Mouse (Mus musculus) brain, adult 2 months (tissue): ENCODE results near the gene Tmem104.

Experiments used
- DNase-seq: peaks from one replicate; pipeline ENCODE4 v3.0.0; 2011; ENCODE audit warnings: low read depth, low spot score

The Tmem104 gene

GRCm38 (mm10) chr11:115187224-115187639, at the start of gene Tmem104:
Gene Tmem104, plus strand, starts transcription at chr11:115187487.
- DNase-seq = peak; percentile 99

DNA sequence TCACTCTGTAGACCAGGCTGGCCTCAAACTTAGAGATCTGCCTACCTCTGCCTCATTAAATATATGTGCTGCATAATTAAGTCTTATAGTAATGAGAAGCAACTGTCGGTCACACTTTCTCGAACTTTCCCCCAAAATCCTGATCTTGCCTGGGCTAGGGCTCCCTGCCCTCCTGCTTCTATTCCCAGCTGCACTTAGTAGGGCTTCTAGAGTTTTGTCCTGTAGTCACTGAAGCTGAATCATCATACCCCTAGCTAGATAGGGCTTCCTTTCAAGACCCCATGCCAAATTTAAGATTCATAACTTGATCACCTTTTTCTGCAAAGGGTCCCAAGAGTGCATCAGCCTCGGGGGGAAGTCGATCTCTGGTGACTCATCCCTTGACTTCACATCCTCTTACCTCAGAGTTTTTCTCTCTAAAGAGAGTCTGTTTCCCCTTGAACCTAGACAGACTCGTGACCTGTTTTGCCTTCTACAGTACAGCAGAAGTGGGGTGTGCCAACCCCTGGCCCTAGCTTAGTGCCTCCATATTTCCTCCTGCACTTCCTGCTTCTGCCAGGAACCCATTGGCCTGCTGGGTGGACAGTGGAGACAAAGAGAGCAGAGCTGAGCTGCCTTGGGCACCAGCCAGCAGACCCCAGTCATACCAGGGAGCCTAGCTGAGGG, 48.6 kb upstream of the Tmem104 start:
- DNase-seq = no peak

DNA sequence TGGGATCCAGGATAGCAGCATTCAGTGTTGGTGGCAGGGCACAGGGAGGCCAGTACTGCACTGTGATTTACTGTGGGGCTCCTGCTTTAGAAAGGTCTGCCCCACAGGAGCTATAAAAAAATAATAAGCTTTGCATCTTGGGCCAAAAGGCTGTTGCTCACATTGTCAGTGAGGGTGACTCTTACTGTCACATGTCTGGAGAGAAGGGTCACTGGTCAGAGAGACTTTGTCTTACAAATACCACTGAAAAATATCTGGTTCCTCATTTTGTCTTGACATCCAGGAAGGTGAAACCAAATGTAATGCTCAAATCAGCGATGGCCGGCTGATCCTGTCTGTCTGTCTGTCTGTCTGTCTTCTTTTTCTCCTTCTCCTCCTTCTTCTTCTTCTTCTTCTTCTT, 45.3 kb upstream of the Tmem104 start:
- DNase-seq = no peak

- no peak for DNase-seq
These were observed 39.5 kb upstream of the Tmem104 start for GRCm38 (mm10) chr11:115147813-115148212.

DNA sequence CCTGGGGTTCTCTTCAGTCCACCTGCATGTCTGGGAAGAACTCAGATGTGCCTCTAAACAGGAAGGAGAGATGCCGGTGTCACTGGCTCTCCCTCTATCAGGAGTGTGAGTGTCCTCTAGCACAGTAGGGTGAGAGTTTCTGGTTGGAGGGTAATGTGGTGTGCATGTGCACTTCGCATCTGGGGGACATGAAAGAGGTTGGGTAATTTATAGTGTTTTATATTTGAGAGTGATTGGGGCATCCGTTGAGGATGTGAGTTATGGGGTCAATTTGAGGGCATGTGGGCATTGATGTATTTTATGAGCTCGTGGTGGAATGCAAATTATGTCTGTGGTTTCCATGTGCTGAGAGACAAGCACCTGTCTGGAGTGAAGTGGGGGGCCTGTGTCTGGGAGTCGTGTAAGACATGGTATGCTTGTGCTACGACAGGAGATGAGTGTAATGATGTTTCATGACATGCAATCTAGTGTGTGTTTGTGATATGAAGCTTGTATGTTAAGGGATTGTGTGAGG, 36.5 kb upstream of the Tmem104 start:
- no peak for DNase-seq

DNA sequence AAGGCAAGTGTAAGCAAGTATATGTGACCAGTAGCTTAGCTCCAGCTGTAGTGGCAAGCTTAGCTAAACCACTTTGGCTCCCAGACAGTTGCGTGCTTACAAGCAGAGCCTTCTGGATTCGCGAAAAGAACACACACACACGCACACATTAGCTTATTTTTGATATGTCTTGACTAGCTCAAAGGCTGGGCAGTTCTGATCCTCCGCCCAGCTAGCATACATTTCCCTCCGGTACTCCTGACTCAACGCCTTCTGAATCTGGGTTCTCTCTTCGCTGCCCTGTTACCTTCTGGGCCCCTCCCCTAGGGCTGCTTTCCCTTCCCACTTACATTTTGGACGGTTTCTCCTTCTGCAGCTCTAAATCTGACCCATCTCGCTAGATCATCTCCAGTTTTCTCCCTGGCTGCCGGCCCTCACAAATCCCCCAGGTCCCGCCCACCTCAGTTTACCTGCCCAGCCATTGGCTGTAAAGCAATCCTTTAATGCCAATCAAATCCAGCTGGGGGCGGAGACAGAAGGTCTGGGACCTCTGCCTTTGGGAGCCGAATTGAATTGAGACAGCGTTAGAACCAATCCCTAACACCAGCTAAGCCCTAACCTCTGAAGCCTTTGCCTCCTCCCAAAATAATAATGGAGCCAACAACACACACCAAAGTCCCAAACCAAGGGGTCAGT, 35.4 kb upstream of the Tmem104 start:
- DNase-seq = peak; percentile 91

GRCm38 (mm10) chr11:115153088-115153487, 34.2 kb upstream of the Tmem104 start:
- DNase-seq = no peak

GRCm38 (mm10) chr11:115153699-115154292, 33.5 kb upstream of the Tmem104 start:
- DNase-seq = peak; percentile 82

- no peak for DNase-seq
These were observed 32.1 kb upstream of the Tmem104 start for GRCm38 (mm10) chr11:115155053-115155634.

- no peak for DNase-seq
These were observed 29.2 kb upstream of the Tmem104 start for GRCm38 (mm10) chr11:115157933-115158719.

DNA sequence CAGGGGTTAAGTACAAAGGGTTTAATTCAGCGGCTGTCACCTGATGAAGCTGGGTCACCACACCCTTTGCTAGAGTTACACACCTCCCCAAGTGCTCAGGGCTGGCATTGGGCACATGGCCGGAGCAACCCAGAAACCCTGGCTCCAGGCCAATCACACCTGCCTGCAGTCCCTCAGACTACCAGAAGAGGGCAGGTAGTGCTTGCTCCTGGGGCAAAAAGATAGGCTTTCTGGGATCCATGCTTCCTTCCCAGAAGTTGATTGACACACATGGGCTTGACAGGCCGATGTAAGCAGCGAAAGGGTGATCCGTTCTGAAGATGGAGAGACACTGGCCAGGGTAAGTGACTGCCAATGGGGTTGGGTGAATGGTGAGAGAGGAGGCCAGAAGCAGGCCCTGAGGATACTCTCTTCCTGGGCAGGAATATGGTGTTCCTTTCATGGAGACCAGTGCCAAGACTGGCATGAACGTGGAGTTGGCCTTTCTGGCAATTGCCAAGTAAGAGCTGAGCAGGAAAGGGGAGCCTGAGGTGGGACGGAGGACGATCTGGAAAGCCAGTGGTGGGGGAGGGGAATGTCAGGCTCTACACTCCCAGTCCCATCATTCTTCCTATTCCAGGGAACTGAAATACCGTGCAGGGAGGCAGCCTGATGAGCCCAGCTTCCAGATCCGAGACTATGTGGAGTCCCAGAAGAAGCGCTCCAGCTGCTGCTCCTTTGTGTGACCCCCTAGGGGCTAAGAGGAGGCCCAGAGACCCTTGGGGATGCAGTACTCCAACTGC, 27.1 kb upstream of the Tmem104 start:
- peak; percentile 76 for DNase-seq

- peak; percentile 65 for DNase-seq
These were observed 26.3 kb upstream of the Tmem104 start for GRCm38 (mm10) chr11:115160883-115161577.

DNA sequence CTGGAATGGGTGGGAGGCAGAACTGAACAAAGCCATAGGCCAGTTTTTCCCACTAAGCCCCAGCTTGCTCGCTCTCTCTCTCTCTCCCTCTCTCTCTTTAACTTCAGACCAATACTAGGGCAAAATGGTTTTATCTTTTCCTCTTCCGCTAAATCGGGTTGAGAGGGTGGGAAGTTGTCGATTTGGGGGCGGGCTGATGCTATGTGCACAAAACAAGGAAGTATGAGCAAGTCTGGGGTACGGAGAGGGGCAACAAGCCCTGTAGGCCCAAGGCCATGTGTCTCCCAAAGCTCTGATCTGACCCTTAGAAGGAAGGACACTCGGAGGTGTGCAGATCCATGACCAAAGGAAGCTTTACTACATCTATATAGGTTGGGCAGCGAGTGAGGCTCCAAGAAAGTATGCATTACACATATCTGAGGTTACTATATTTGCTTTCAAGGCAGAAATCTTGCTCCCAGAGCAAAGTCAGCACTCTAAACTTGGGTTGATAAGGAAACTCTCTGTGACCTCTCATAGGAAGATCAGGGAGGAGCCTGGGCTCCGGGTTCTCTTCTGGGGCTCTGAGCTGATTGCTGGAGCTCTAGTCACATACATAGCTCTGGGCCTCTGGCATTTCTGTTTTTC, 25.6 kb upstream of the Tmem104 start:
- DNase-seq = no peak

DNA sequence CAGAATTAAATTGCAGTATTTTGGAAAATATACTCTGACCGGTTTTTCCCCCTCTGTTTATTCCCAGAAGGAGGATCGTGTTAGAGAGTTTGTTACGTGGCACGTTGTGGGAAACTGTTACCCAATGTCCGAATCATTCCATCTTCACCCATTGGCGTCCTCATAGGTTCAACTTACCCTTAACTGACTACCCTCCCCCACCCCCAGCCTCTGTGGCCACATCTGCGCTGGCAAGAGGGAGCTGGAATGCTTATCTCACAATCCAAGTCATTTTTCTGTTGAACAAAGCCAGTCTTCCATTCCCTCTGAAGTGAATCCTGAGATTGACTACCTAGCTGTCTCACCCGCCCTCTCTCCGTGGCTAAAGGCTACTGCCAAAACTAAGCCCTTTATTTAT, 25.1 kb upstream of the Tmem104 start:
- no peak for DNase-seq

DNA sequence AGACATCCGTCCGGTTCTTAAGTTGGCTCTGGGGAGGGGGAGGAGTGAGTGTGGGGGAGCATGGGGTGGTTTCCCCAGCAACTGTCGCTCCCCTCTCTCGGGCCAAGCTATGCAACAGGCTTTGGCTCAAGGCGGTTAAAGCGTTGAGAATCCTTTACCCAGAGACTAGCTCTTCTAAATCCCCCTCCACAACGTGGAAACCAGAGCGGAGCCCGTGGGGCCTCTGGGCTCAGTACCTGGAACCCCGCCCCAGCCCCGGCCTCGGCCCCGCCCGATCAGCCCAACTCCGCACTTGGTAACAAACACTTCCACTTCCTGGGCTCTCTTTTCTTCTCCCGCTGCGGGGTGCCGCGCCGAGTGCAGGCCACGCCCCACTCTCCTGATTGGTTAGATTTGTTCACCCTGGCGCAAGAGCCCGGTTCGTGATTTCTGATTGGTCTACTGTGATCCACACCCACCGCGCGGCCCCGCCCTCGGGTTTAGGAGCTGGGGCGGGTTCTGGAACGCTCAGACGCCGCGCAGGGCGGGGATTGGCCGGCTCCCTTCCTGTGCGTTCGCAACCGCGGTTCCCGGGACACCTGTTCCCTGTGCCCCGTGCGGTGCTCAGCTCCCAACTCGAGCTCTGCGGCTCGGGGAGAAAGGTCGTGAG, 24.3 kb upstream of the Tmem104 start, which contains the start of gene Slc9a3r1:
Gene Slc9a3r1 (plus strand): TSS at position 510 of the 649 bp plus-strand sequence.
- DNase-seq = peak; percentile 98

DNA sequence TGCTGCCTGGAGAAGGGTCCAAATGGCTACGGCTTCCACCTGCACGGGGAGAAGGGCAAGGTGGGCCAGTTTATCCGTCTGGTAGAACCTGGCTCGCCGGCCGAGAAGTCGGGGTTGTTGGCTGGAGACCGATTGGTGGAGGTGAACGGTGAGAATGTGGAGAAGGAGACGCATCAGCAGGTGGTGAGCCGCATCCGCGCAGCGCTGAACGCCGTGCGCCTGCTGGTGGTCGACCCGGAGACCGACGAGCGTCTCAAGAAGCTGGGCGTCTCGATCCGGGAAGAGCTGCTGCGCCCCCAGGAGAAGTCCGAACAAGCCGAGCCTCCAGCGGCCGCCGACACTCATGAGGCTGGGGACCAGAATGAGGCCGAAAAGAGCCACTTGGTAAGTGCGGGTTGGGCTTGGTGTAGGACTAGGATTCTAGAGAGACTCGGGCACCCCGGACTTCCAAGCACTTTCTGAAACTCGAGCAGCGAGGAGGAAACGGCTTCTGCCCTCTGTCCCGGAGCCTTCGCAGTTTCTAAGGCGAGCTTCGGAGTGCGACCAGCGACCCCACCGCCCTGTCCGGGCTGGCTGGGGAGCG, 23.6 kb upstream of the Tmem104 start:
- no peak for DNase-seq

GRCm38 (mm10) chr11:115164341-115164975, 22.8 kb upstream of the Tmem104 start:
- DNase-seq = no peak

GRCm38 (mm10) chr11:115164976-115165374, 22.3 kb upstream of the Tmem104 start:
- DNase-seq = peak; percentile 68
